Mouse (Mus musculus) stomach, embryonic 16.5 days (tissue): ENCODE results near the gene Tectb. TPM values are rescaled to one million over a fixed set of nuclear protein-coding genes. Genes with fewer than 3 reads are reported as not detected.

Experiments used
- ATAC-seq: fragments of 200-750 bp; cut with Nextera tagmentation; 2 replicates; pipeline ENCODE4 v1.8.0; 2017; ENCODE audit warnings: moderate number of reproducible peaks, moderate TSS enrichment; ENCODE audit not compliant: insufficient read depth, low FRiP score
- H3K27ac ChIP-seq: fragments of 300-500 bp; sonication (generic); 2 replicates; pipeline ENCODE4 v1.5.1; 2014; ENCODE audit warnings: low read length
- H3K27me3 ChIP-seq: fragments of 300-500 bp; sonication (generic); 2 replicates; pipeline ENCODE4 v1.6.1; 2014; ENCODE audit warnings: low read length, control low read depth, mixed read lengths; ENCODE audit not compliant: control insufficient read depth, insufficient read depth
- H3K36me3 ChIP-seq: fragments of 300-500 bp; sonication (generic); 2 replicates; pipeline ENCODE4 v1.6.1; 2014; ENCODE audit warnings: low read length; ENCODE audit not compliant: control insufficient read depth, insufficient read depth
- H3K4me1 ChIP-seq: fragments of 300-500 bp; sonication (generic); 2 replicates; pipeline ENCODE4 v1.6.1; 2014; ENCODE audit warnings: low read length, control low read depth, mixed read lengths; ENCODE audit not compliant: control insufficient read depth, insufficient read depth
- H3K4me2 ChIP-seq: fragments of 300-500 bp; sonication (generic); 2 replicates; pipeline ENCODE4 v1.6.1; 2014; ENCODE audit warnings: low read depth, low read length, mixed read lengths
- H3K4me3 ChIP-seq: fragments of 300-500 bp; sonication (generic); replicated peaks from 2 replicates; pipeline ENCODE4 v1.5.1; 2014; ENCODE audit warnings: mild to moderate bottlenecking, low read length
- H3K9ac ChIP-seq: fragments of 300-500 bp; sonication (generic); 2 replicates; pipeline ENCODE4 v1.6.1; 2014; ENCODE audit warnings: low read length
- H3K9me3 ChIP-seq: fragments of 300-500 bp; sonication (generic); replicated peaks from 2 replicates; pipeline ENCODE4 v1.6.1; 2016; ENCODE audit warnings: low read length, control low read depth; ENCODE audit not compliant: control insufficient read depth
- WGBS: fragments of 180-500 bp; shearing (Covaris S2); extraction: QIAGEN DNeasy Blood & Tissue Kit; methylation state at CpG from one replicate; pipeline ENCODE4 v1.1.7; 2014; 5-methylcytosine and 5-hydroxymethylcytosine counted together
- polyA plus RNA-seq: library from polyadenylated mRNA; unstranded; fragments of >200 nt; fragmentation: Nextera tagmentation; extraction: Ambion mirVana; gene quantifications from 2 replicates; pipeline ENCODE4 v1.2.1, GENCODE M21; 2015

Gene Tectb
- polyA plus RNA-seq, 1 experiment from 2014 or later = 0.13 TPM

DNA sequence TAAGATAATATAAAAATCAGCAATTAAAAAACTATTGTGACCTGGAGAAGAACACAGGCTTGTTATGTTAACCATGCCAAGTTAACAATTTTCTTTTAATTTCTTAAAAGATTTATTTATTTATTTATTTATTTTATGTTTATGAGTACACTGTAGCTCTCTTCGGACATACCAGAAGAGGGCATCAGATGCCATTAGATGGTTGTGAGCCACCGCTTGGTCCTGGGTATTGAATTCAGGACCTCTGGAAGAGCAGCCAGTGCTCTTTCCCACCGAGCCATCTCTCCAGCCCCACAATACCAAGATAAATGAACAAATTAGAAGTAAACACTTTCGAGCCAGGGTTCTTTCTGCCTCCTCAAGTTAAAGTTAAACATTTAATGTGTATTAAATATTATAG is 28.1 kb downstream of the Tectb start:
- Histone ChIP-seq H3K27ac (no peak overlapping the region), H3K36me3 (no peaks in the 10 kb centered on the region), H3K4me2 (no peak overlapping the region), H3K9ac (no peak overlapping the region), H3K4me1 (no peaks in the 10 kb centered on the region; the same call in 1 of the 2 replicates), H3K9me3 (no peaks in the 10 kb centered on the region), H3K4me3 (no peak overlapping the region), H3K27me3 (no peaks in the 10 kb centered on the region)
- WGBS = 60% methylated on average over 4 of the region's 4 CpGs
- no peak for ATAC-seq

DNA sequence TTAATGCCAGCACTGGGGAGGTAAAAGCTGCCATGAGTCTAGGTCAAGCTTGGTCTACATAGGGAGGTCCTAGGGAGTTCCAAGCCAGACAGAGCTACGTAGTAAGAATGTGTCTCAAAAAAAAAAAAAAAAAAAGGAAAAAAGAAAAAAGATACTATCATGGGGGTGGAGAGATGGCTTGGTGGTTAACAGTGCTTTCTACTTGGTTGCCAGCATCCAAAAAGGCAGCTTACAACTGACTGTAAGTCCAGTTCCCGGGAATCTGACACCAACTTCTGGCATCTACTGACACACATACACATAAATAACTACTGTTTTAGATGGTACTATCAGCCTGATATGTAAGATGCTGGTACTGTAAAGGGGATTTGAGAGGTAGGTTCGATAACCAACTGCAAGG is 28.6 kb downstream of the Tectb start:
- Histone ChIP-seq H3K9ac (no peak overlapping the region), H3K9me3 (no peaks in the 10 kb centered on the region)
- 88% methylated on average over 3 of the region's 3 CpGs for WGBS

DNA sequence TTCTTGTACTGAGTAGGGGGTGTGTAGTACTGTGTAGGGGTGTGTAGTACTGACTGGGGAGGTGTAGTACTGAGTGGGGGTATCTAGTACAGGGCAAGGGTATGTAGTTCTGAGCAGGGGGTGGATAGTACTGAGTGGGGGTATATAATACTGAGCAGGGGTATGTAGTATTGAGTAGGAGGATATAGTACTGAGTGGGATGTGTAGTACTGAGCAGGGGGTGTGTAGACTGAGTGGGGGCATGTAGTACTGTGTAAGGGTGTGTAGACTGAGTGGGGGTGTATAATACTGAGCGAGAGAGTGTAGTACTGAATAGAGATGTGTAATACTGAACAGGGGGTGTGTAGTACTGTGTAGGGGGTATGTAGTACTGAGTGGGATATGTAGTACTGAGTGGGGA is 31.2 kb downstream of the Tectb start:
- Histone ChIP-seq H3K27me3 (no peaks in the 10 kb centered on the region), H3K36me3 (no peaks in the 10 kb centered on the region), H3K9ac (no peak overlapping the region), H3K9me3 (no peaks in the 10 kb centered on the region), H3K4me1 (no peaks in the 10 kb centered on the region; the same call in none of the 2 replicates), H3K27ac (no peak overlapping the region), H3K4me3 (no peak overlapping the region), H3K4me2 (no peak overlapping the region)
- 85% methylated on average over 1 of the region's 1 CpGs for WGBS
- peak; percentile 34; the same call in 1 of the 2 replicates for ATAC-seq

More for the DNA sequence above, 28.6 kb downstream of the Tectb start:
- H3K27me3 ChIP-seq = no peaks in the 10 kb centered on the region
- no peak overlapping the region for H3K4me3 ChIP-seq
- no peaks in the 10 kb centered on the region; the same call in none of the 2 replicates for H3K4me1 ChIP-seq
- no peak for ATAC-seq
- no peak overlapping the region for H3K27ac ChIP-seq
- H3K36me3 ChIP-seq = no peaks in the 10 kb centered on the region
- H3K4me2 ChIP-seq = no peak overlapping the region

DNA sequence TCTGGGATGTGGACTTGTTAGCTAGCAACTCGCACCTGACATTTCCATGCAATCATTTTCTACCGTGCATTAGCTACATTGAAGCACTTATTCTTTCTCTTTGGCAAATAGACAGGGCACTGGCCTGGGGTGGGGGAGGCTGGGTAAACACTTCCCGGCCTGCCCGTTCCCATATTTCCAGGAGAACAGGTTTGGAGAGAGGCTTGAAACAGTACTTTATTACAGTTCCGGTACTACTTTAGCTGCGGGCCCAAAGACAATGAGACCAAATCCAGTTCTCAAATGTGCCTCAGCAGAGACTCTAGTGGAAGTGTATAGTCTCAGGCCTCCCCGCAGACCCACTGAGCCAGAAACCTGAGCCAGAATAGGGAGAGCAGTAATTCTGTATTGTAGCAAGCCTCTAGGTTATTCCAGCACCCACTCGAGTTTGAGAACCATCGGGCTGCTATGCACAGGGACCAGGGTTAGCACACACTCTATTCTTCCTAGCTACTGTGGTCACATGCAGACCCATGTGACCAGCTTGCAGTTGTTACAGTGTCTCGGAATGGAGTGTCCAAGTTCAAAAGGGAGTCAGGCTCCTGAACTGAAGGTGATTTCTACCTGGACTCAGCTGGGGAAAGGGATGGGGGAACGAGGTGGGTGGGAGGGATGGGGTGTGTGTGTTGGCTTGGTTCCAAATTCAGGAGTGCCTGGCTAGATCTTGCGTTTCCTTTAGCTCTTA is 33.2 kb downstream of the Tectb start:
- peaks cover 2% of the 10 kb centered on the region for H3K4me1 ChIP-seq
- peak; percentile 51 for ATAC-seq
- H3K9me3 ChIP-seq = no peaks in the 10 kb centered on the region
- no peaks in the 10 kb centered on the region for H3K27me3 ChIP-seq
- H3K4me3 ChIP-seq = no peak overlapping the region
- H3K4me2 ChIP-seq = peak overlapping the region; percentile 3; the same call in 1 of the 2 replicates
- H3K27ac ChIP-seq = peak overlapping the region; percentile 78
- no peaks in the 10 kb centered on the region for H3K36me3 ChIP-seq
- WGBS = 51% methylated on average over 12 of the region's 12 CpGs
- H3K9ac ChIP-seq = peak overlapping the region; percentile 14; the same call in 1 of the 2 replicates

DNA sequence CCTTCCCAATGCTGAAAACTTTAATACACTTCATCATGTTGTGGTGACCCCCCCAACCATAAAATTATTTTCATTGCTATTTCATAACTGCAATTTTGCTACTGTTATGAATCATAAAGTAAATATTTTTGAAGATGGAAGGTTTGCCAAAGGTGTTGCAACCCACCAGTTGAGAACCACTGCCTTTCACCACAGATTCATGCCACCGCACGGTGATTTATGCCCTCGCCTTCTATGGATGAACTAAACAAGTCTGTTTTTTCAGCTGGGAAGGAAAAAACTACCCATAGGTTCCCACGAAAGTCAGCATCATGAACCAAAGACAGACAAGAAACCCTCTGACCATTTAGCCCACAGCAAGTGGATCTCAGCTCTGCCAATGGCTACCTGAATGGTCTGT is 36.3 kb downstream of the Tectb start:
- H3K9ac ChIP-seq = no peak overlapping the region
- H3K27me3 ChIP-seq = no peaks in the 10 kb centered on the region
- no peak overlapping the region for H3K4me3 ChIP-seq
- no peaks in the 10 kb centered on the region for H3K36me3 ChIP-seq
- H3K4me2 ChIP-seq = no peak overlapping the region
- H3K4me1 ChIP-seq = peaks cover 6% of the 10 kb centered on the region
- no peaks in the 10 kb centered on the region for H3K9me3 ChIP-seq
- no peak for ATAC-seq
- H3K27ac ChIP-seq = no peak overlapping the region
- WGBS = 73% methylated on average over 4 of the region's 4 CpGs

DNA sequence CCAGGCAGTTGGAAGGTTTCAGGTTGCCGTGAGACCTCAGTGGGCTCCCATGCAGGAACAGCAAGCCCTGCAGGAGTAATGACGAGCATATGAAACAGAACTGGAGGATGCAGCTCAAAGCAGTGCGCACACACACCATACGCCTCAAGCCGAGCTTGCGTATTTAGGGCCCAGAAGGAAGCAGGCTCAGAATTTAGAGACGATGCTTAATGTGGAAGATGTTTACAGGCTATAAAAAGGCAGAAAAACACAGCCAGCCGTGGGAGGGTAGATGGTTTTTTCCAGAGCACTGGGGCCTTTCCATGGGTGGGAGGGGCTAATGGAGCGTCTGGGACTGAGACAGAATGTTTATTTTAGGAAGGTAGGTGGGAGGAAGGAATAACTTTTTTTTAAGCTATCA is 36.8 kb downstream of the Tectb start:
- Histone ChIP-seq H3K4me2 (no peak overlapping the region), H3K4me1 (peaks cover 6% of the 10 kb centered on the region), H3K27me3 (no peaks in the 10 kb centered on the region), H3K9ac (no peak overlapping the region), H3K4me3 (no peak overlapping the region), H3K36me3 (no peaks in the 10 kb centered on the region), H3K27ac (no peak overlapping the region), H3K9me3 (no peaks in the 10 kb centered on the region)
- 58% methylated on average over 9 of the region's 9 CpGs for WGBS
- ATAC-seq = no peak

DNA sequence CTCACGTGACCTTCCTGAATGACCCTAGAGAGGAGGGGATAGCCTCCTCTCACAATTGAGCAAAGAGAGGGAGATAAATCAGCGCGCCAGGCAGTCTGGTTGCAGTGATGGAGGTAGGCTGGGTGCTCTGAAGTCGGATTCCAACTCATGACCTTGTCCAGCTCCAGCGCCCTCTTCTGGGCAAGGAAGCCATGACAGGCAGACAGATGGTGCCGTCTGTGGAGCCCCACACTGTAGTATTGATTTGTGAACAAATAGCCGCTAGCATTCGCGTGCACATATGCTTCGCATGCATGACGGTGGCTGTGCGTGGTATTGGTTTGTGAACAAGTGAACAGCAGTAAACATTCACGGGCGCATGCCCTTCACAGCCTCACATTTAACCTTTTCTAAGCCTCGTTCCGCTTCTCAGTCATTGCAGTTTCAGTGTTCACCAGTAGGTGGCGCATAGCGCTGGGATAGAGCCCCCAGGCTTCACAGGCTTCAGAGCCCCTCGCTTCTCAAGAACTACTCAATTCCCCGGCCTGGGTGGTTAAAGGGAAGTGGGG is 37.7 kb downstream of the Tectb start:
- Histone ChIP-seq H3K9ac (peak overlapping the region; percentile 63), H3K4me2 (peak overlapping the region; percentile 59), H3K4me1 (peaks cover 6% of the 10 kb centered on the region), H3K36me3 (no peaks in the 10 kb centered on the region), H3K4me3 (peak overlapping the region; percentile 42), H3K27me3 (no peaks in the 10 kb centered on the region), H3K9me3 (no peaks in the 10 kb centered on the region), H3K27ac (0 out of 2 replicates have a peak overlapping the region, but pooled peaks have one; percentile 68)
- peak; percentile 35; the same call in 1 of the 2 replicates for ATAC-seq
- WGBS = 4% methylated on average over 20 of the region's 20 CpGs

DNA sequence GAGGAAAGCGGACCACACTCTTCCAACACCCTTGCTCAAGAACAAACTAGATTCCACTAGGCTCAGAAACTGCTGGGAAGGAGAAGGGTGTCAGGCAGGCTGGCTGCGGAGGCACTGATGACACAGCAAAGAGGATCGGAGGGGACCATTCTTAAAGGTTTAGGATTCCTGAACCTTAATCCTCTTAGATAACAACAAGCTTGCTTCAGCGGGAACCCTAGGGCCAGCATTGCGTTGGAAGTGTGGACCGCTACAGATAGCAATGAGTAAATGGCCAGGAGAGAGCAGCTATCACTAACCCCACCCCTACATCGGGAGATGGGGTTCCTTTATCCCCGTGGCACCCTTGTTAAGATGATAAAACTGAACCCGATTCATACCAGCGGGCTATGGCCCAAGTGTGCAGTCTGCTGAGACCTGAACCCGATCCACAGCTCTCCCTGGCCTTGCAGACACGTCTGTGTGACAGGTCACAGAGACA is 38.2 kb downstream of the Tectb start:
- Histone ChIP-seq H3K27ac (peak overlapping the region; percentile 68), H3K9ac (peak overlapping the region; percentile 63), H3K9me3 (no peaks in the 10 kb centered on the region), H3K4me3 (peak overlapping the region; percentile 42), H3K27me3 (no peaks in the 10 kb centered on the region), H3K36me3 (no peaks in the 10 kb centered on the region), H3K4me1 (peaks cover 6% of the 10 kb centered on the region), H3K4me2 (peak overlapping the region; percentile 59)
- ATAC-seq = peak; percentile 54
- WGBS = 23% methylated on average over 12 of the region's 12 CpGs

DNA sequence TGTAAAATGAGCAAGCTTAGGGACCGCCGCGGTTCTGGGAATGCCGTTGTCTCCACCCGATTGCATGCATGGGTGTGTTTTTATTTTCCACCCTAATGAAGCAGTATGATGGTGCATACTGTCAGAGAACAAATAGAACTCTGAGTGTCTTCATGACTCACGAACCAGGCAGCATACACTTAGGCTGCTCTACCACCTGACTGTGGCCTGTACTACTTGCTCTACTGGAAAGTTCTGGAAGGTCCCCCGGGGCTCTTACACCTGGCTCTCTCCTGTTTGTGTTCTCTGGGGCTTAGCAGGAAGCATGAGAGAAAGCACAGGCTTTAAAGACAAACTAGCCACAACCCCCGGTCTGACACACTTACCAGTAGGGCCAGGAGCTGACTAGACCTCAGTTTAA is 38.8 kb downstream of the Tectb start:
- Histone ChIP-seq H3K4me3 (no peak overlapping the region), H3K4me1 (peaks cover 6% of the 10 kb centered on the region), H3K9me3 (no peaks in the 10 kb centered on the region), H3K36me3 (no peaks in the 10 kb centered on the region), H3K27me3 (no peaks in the 10 kb centered on the region), H3K27ac (peak overlapping the region; percentile 68; the same call in 1 of the 2 replicates), H3K4me2 (peak overlapping the region; percentile 59; the same call in 1 of the 2 replicates), H3K9ac (no peak overlapping the region)
- 64% methylated on average over 8 of the region's 8 CpGs for WGBS
- no peak for ATAC-seq
